Comparison of ENCODE assay signal across 23 mouse cellular contexts in genomic region chr6:52779546-52779945, GRCm38 (mm10).
DNase-seq lines count a peak whose midpoint lies in the region; ATAC-seq lines count a peak whose summit lies in the region.
"Had no signal": no experiment of that assay in that cellular context is flagged by ENCODE, and none has a peak within 500 bp of the region (broad histone marks: within the 10 kb centered on the region; RNA-seq: fewer than 3 reads in every experiment).

No protein-coding gene starts in this region.

- H3K4me3 ChIP-seq in limb, embryonic 10.5 days, result no peak overlapping the region
- no peak overlapping the region for H3K4me3 ChIP-seq in limb, embryonic 12.5 days (replicated peaks)
- H3K4me3 ChIP-seq: embryonic facial prominence, embryonic 12.5 days; erythroblast, embryonic 14.5 days; forebrain, embryonic 13.5 days; heart, embryonic 13.5 days; hindbrain, embryonic 12.5 days; hindbrain, embryonic 15.5 days had no signal

- no peak overlapping the region for H3K4me2 ChIP-seq in limb, embryonic 12.5 days
- H3K4me2 ChIP-seq: embryonic facial prominence, embryonic 12.5 days; forebrain, embryonic 13.5 days; heart, embryonic 13.5 days; hindbrain, embryonic 12.5 days; hindbrain, embryonic 15.5 days had no signal

- 69% methylated on average over 5 of the region's 5 CpGs for WGBS in limb, embryonic 10.5 days
- WGBS in limb, embryonic 12.5 days, result 36% methylated on average over 5 of the region's 5 CpGs

- H3K36me3 ChIP-seq in limb, embryonic 10.5 days, result no peaks in the 10 kb centered on the region
- H3K36me3 ChIP-seq in limb, embryonic 12.5 days, result no peaks in the 10 kb centered on the region
- H3K36me3 ChIP-seq: embryonic facial prominence, embryonic 12.5 days; heart, embryonic 13.5 days; hindbrain, embryonic 12.5 days had no signal

- H3K27me3 ChIP-seq in limb, embryonic 10.5 days (ENCODE audit: low read depth, poor library complexity, severe bottlenecking), result peaks cover 57% of the 10 kb centered on the region
- H3K27me3 ChIP-seq in limb, embryonic 12.5 days, result peaks cover 12% of the 10 kb centered on the region
- H3K27me3 ChIP-seq: embryonic facial prominence, embryonic 12.5 days; forebrain, embryonic 13.5 days; heart, embryonic 13.5 days; hindbrain, embryonic 12.5 days; hindbrain, embryonic 15.5 days had no signal

- no peaks in the 10 kb centered on the region for H3K9me3 ChIP-seq in limb, embryonic 10.5 days (replicated peaks)
- H3K9me3 ChIP-seq in limb, embryonic 12.5 days, result peaks cover 4% of the 10 kb centered on the region; the same call in 1 of the 2 replicates
- H3K9me3 ChIP-seq: embryonic facial prominence, embryonic 12.5 days; forebrain, embryonic 13.5 days; heart, embryonic 13.5 days; hindbrain, embryonic 12.5 days; hindbrain, embryonic 15.5 days had no signal

- peak overlapping the region; percentile 80 for H3K27ac ChIP-seq in limb, embryonic 10.5 days
- H3K27ac ChIP-seq in limb, embryonic 12.5 days, result peak overlapping the region; percentile 78
- H3K27ac ChIP-seq: embryonic facial prominence, embryonic 12.5 days; forebrain, embryonic 13.5 days; heart, embryonic 13.5 days; hindbrain, embryonic 12.5 days; hindbrain, embryonic 15.5 days had no signal

- peaks cover 51% of the 10 kb centered on the region for H3K4me1 ChIP-seq in limb, embryonic 10.5 days
- peaks cover 53% of the 10 kb centered on the region for H3K4me1 ChIP-seq in limb, embryonic 12.5 days (replicated peaks)
- H3K4me1 ChIP-seq: embryonic facial prominence, embryonic 12.5 days; hindbrain, embryonic 12.5 days had no signal

- 0 out of 2 replicates have a peak, but pooled peaks have one; percentile 40 for ATAC-seq in limb, embryonic 12.5 days (ENCODE audit: insufficient number of reproducible peaks, insufficient read depth, low FRiP score, low TSS enrichment, low read depth)
- ATAC-seq: CD4-positive, CD25-positive, alpha-beta regulatory T cell, adult 4 months; forebrain, embryonic 13.5 days; forebrain, postnatal 0 days; intestine, postnatal 0 days had no signal

- DNase-seq in heart, adult 11 months, result peak; percentile 80
- no peak for DNase-seq in heart, adult 18-20 months
- peak; percentile 57 for DNase-seq in limb, embryonic 10.5 days (ENCODE audit: low spot score)
- DNase-seq in thymus, adult 18-20 months, result no peak
- DNase-seq in left cerebral cortex, adult 11 months (ENCODE audit: low spot score), result no peak
- DNase-seq: adrenal gland, adult 2 months; adrenal gland, postnatal 25 days; cerebellum, adult 18-20 months; cerebellum, adult 9-10 months; cerebellum, postnatal 14 days; forebrain, postnatal 0 days; gastrocnemius, postnatal 10 days; gastrocnemius, postnatal 36 days; heart, postnatal 14 days had no signal

- H3K9ac ChIP-seq in limb, embryonic 12.5 days (replicated peaks), result no peak overlapping the region
- H3K9ac ChIP-seq: embryonic facial prominence, embryonic 12.5 days; forebrain, embryonic 13.5 days; forebrain, postnatal 0 days; heart, embryonic 13.5 days; hindbrain, embryonic 12.5 days; hindbrain, embryonic 15.5 days had no signal

Comparison
In these comparisons a context has a peak if more than half of its experiments do, and no peak if none do; other contexts are left out.
1. DNase-seq: peak in heart, adult 11 months (single experiment) and limb, embryonic 10.5 days (single experiment); none in heart, adult 18-20 months (0 of 2), thymus, adult 18-20 months (0 of 2) and left cerebral cortex, adult 11 months (single experiment).